Mouse (Mus musculus) forebrain, embryonic 10.5 days (tissue): Measurements from ENCODE around the gene Rapgef6. TPM values are rescaled to one million over a fixed set of nuclear protein-coding genes. Genes with fewer than 3 reads are reported as not detected.

Source experiments
- DNase-seq: peaks from one replicate; pipeline ENCODE4 v3.0.0-alpha.2; 2017; ENCODE audit warnings: low spot score; ENCODE audit errors: extremely low spot score
- H3K27ac ChIP-seq: fragments of 300-500 bp; sonication (generic); 2 replicates; pipeline ENCODE4 v1.5.1; 2016; ENCODE audit warnings: mild to moderate bottlenecking
- H3K27me3 ChIP-seq: fragments of 300-500 bp; sonication (generic); 2 replicates; pipeline ENCODE4 v1.6.1; 2016; ENCODE audit warnings: mild to moderate bottlenecking; ENCODE audit not compliant: poor library complexity, severe bottlenecking
- H3K36me3 ChIP-seq: fragments of 300-500 bp; sonication (generic); replicated peaks from 2 replicates; pipeline ENCODE4 v1.6.1; 2016; ENCODE audit warnings: mild to moderate bottlenecking, moderate library complexity
- H3K4me1 ChIP-seq: fragments of 300-500 bp; sonication (generic); 2 replicates; pipeline ENCODE4 v1.6.1; 2016
- H3K4me3 ChIP-seq: fragments of 300-500 bp; sonication (generic); 2 replicates; pipeline ENCODE4 v1.5.1; 2016; ENCODE audit warnings: mild to moderate bottlenecking, moderate library complexity
- H3K9me3 ChIP-seq: fragments of 300-500 bp; sonication (generic); 2 replicates; pipeline ENCODE4 v1.6.1; 2016; ENCODE audit warnings: mild to moderate bottlenecking, moderate library complexity
- whole genome bisulfite sequencing: fragments of 180-500 bp; shearing (Covaris S2); methylation state at CpG from one replicate; pipeline ENCODE4 v1.1.7; 2016; 5-methylcytosine and 5-hydroxymethylcytosine counted together
- polyA plus RNA-seq: library from polyadenylated mRNA; unstranded; fragments of >200 nt; fragmentation: Nextera tagmentation; extraction: Ambion mirVana; gene quantifications from 2 replicates; pipeline ENCODE4 v1.2.1, GENCODE M21; 2016

The Rapgef6 gene
- polyA plus RNA-seq, 1 experiment from 2014 or later: 31.3 TPM

- no peaks in the 10 kb centered on the region for H3K27me3 ChIP-seq
- H3K4me3 ChIP-seq: no peak overlapping the region
- no peak for DNase-seq
- no peaks in the 10 kb centered on the region for H3K36me3 ChIP-seq
- H3K27ac ChIP-seq: no peak overlapping the region
- no peaks in the 10 kb centered on the region for H3K9me3 ChIP-seq
- no peaks in the 10 kb centered on the region for H3K4me1 ChIP-seq
- WGBS: 87% methylated on average over 1 of the region's 1 CpGs
These were observed 8.3 kb downstream of the Rapgef6 start for GRCm38 (mm10) chr11:54530916-54531315.

GRCm38 (mm10) chr11:54533834-54534233 lies 11.2 kb downstream of the Rapgef6 start:
- Histone ChIP-seq H3K4me3 (no peak overlapping the region), H3K27ac (no peak overlapping the region), H3K9me3 (no peaks in the 10 kb centered on the region), H3K27me3 (no peaks in the 10 kb centered on the region), H3K36me3 (no peaks in the 10 kb centered on the region), H3K4me1 (peaks cover 5% of the 10 kb centered on the region; the same call in 1 of the 2 replicates)
- DNase-seq: no peak
- WGBS: 82% methylated on average over 2 of the region's 2 CpGs

GRCm38 (mm10) chr11:54534871-54535270 lies 12.2 kb downstream of the Rapgef6 start:
- peak; percentile 54 for DNase-seq
- Histone ChIP-seq H3K27ac (no peak overlapping the region), H3K36me3 (no peaks in the 10 kb centered on the region), H3K4me1 (peaks cover 8% of the 10 kb centered on the region; the same call in 1 of the 2 replicates), H3K9me3 (no peaks in the 10 kb centered on the region), H3K4me3 (no peak overlapping the region), H3K27me3 (no peaks in the 10 kb centered on the region)
- 53% methylated on average over 6 of the region's 6 CpGs for WGBS

- WGBS: 80% methylated on average over 2 of the region's 2 CpGs
- DNase-seq: no peak
- H3K9me3 ChIP-seq: no peaks in the 10 kb centered on the region
These were observed 16.4 kb downstream of the Rapgef6 start for GRCm38 (mm10) chr11:54539031-54539430.

GRCm38 (mm10) chr11:54539486-54539885 lies 16.8 kb downstream of the Rapgef6 start:
- Histone ChIP-seq H3K4me1 (peaks cover 8% of the 10 kb centered on the region; the same call in 1 of the 2 replicates), H3K9me3 (no peaks in the 10 kb centered on the region), H3K4me3 (no peak overlapping the region), H3K36me3 (no peaks in the 10 kb centered on the region), H3K27me3 (no peaks in the 10 kb centered on the region), H3K27ac (no peak overlapping the region)
- WGBS: 92% methylated on average over 2 of the region's 2 CpGs
- no peak for DNase-seq

More at GRCm38 (mm10) chr11:54539031-54539430, 16.4 kb downstream of the Rapgef6 start:
- no peak overlapping the region for H3K27ac ChIP-seq
- H3K4me1 ChIP-seq: peaks cover 8% of the 10 kb centered on the region; the same call in 1 of the 2 replicates
- H3K27me3 ChIP-seq: no peaks in the 10 kb centered on the region
- no peak overlapping the region for H3K4me3 ChIP-seq
- H3K36me3 ChIP-seq: no peaks in the 10 kb centered on the region

- Histone ChIP-seq H3K27me3 (no peaks in the 10 kb centered on the region), H3K4me1 (peaks cover 8% of the 10 kb centered on the region; the same call in 1 of the 2 replicates), H3K9me3 (no peaks in the 10 kb centered on the region), H3K4me3 (no peak overlapping the region), H3K27ac (no peak overlapping the region), H3K36me3 (no peaks in the 10 kb centered on the region)
- no peak for DNase-seq
These were observed 17.7 kb downstream of the Rapgef6 start for GRCm38 (mm10) chr11:54540328-54540727.

GRCm38 (mm10) chr11:54542414-54542813 lies 19.8 kb downstream of the Rapgef6 start:
- no peak for DNase-seq
- peaks cover 8% of the 10 kb centered on the region; the same call in 1 of the 2 replicates for H3K4me1 ChIP-seq
- no peaks in the 10 kb centered on the region for H3K9me3 ChIP-seq
- H3K4me3 ChIP-seq: no peak overlapping the region
- no peaks in the 10 kb centered on the region for H3K36me3 ChIP-seq
- H3K27me3 ChIP-seq: no peaks in the 10 kb centered on the region
- H3K27ac ChIP-seq: no peak overlapping the region

- Histone ChIP-seq H3K36me3 (no peaks in the 10 kb centered on the region), H3K4me3 (no peak overlapping the region), H3K4me1 (peaks cover 3% of the 10 kb centered on the region; the same call in 1 of the 2 replicates), H3K9me3 (no peaks in the 10 kb centered on the region), H3K27ac (no peak overlapping the region), H3K27me3 (no peaks in the 10 kb centered on the region)
- 77% methylated on average over 2 of the region's 2 CpGs for WGBS
- no peak for DNase-seq
These were observed 32.3 kb downstream of the Rapgef6 start for GRCm38 (mm10) chr11:54554970-54555369.

GRCm38 (mm10) chr11:54562761-54563160 lies 40.1 kb downstream of the Rapgef6 start:
- no peak for DNase-seq
- no peaks in the 10 kb centered on the region for H3K4me1 ChIP-seq
- WGBS: 91% methylated on average over 5 of the region's 5 CpGs
- H3K27ac ChIP-seq: no peak overlapping the region
- H3K27me3 ChIP-seq: no peaks in the 10 kb centered on the region
- H3K9me3 ChIP-seq: no peaks in the 10 kb centered on the region
- H3K4me3 ChIP-seq: no peak overlapping the region
- H3K36me3 ChIP-seq: no peaks in the 10 kb centered on the region

- no peaks in the 10 kb centered on the region for H3K4me1 ChIP-seq
- 97% methylated on average over 1 of the region's 1 CpGs for WGBS
- peaks cover 6% of the 10 kb centered on the region; the same call in 1 of the 2 replicates for H3K36me3 ChIP-seq
- H3K9me3 ChIP-seq: no peaks in the 10 kb centered on the region
- DNase-seq: no peak
- H3K27ac ChIP-seq: no peak overlapping the region
- H3K27me3 ChIP-seq: no peaks in the 10 kb centered on the region
- no peak overlapping the region for H3K4me3 ChIP-seq
These were observed 45.3 kb downstream of the Rapgef6 start for GRCm38 (mm10) chr11:54567959-54568358.

- H3K36me3 ChIP-seq: peaks cover 21% of the 10 kb centered on the region
- H3K27me3 ChIP-seq: no peaks in the 10 kb centered on the region
- no peak overlapping the region for H3K27ac ChIP-seq
- H3K4me3 ChIP-seq: no peak overlapping the region
- 0 out of 2 replicates have a peak, but pooled peaks cover 4% of the 10 kb centered on the region for H3K9me3 ChIP-seq
- no peaks in the 10 kb centered on the region for H3K4me1 ChIP-seq
- DNase-seq: no peak
- 95% methylated on average over 2 of the region's 2 CpGs for WGBS
These were observed 52.1 kb downstream of the Rapgef6 start for GRCm38 (mm10) chr11:54574741-54575140.

GRCm38 (mm10) chr11:54592585-54592984 lies 69.9 kb downstream of the Rapgef6 start:
- Histone ChIP-seq H3K4me3 (no peak overlapping the region), H3K36me3 (0 out of 2 replicates have a peak, but pooled peaks cover 4% of the 10 kb centered on the region), H3K27ac (no peak overlapping the region), H3K9me3 (no peaks in the 10 kb centered on the region), H3K4me1 (no peaks in the 10 kb centered on the region), H3K27me3 (no peaks in the 10 kb centered on the region)
- 83% methylated on average over 3 of the region's 3 CpGs for WGBS
- no peak for DNase-seq

GRCm38 (mm10) chr11:54594049-54594448 lies 71.4 kb downstream of the Rapgef6 start:
- 0 out of 2 replicates have a peak, but pooled peaks cover 4% of the 10 kb centered on the region for H3K36me3 ChIP-seq
- no peaks in the 10 kb centered on the region for H3K4me1 ChIP-seq
- H3K27ac ChIP-seq: no peak overlapping the region
- WGBS: 88% methylated on average over 2 of the region's 2 CpGs
- H3K27me3 ChIP-seq: no peaks in the 10 kb centered on the region
- no peak overlapping the region for H3K4me3 ChIP-seq
- DNase-seq: no peak
- no peaks in the 10 kb centered on the region for H3K9me3 ChIP-seq

GRCm38 (mm10) chr11:54595053-54595452 lies 72.4 kb downstream of the Rapgef6 start:
- Histone ChIP-seq H3K27me3 (no peaks in the 10 kb centered on the region), H3K4me1 (no peaks in the 10 kb centered on the region), H3K9me3 (no peaks in the 10 kb centered on the region), H3K27ac (no peak overlapping the region), H3K36me3 (no peaks in the 10 kb centered on the region), H3K4me3 (no peak overlapping the region)
- no peak for DNase-seq
- 84% methylated on average over 4 of the region's 4 CpGs for WGBS
